Mouse (Mus musculus) neural tube, embryonic 12.5 days (tissue): ENCODE results near the gene Naxd. TPM values are rescaled to one million over a fixed set of nuclear protein-coding genes. Genes with fewer than 3 reads are reported as not detected.
A peak's percentile ranks its signal among the peaks of the same experiment; 100 is the strongest.
"Not testable (repeated sequence)": the region's sequence is repeated elsewhere in the genome, so short reads cannot be mapped to it uniquely, and the experiment has no call there.

Source experiments
- ATAC-seq: fragments of 200-750 bp; cut with Nextera tagmentation; 2 replicates; pipeline ENCODE4 v1.8.0; 2017; ENCODE audit warnings: low read depth, mild to moderate bottlenecking, moderate TSS enrichment, moderate library complexity; ENCODE audit not compliant: low FRiP score
- H3K27ac ChIP-seq: fragments of 300-500 bp; sonication (generic); 2 replicates; pipeline ENCODE4 v1.5.1; 2016
- H3K27me3 ChIP-seq: fragments of 300-500 bp; sonication (generic); replicated peaks from 2 replicates; pipeline ENCODE4 v1.6.1; 2016; ENCODE audit warnings: mild to moderate bottlenecking
- H3K36me3 ChIP-seq: fragments of 300-500 bp; sonication (generic); 2 replicates; pipeline ENCODE4 v1.6.1; 2016; ENCODE audit warnings: mild to moderate bottlenecking
- H3K4me1 ChIP-seq: fragments of 300-500 bp; sonication (generic); 2 replicates; pipeline ENCODE4 v1.6.1; 2016
- H3K4me2 ChIP-seq: fragments of 300-500 bp; sonication (generic); replicated peaks from 2 replicates; pipeline ENCODE4 v1.6.1; 2016; ENCODE audit warnings: mild to moderate bottlenecking
- H3K4me3 ChIP-seq: fragments of 300-500 bp; sonication (generic); 2 replicates; pipeline ENCODE4 v1.5.1; 2016
- H3K9ac ChIP-seq: fragments of 300-500 bp; sonication (generic); 2 replicates; pipeline ENCODE4 v1.6.1; 2016; ENCODE audit warnings: mild to moderate bottlenecking
- H3K9me3 ChIP-seq: fragments of 300-500 bp; sonication (generic); 2 replicates; pipeline ENCODE4 v1.6.1; 2016; ENCODE audit warnings: mild to moderate bottlenecking
- WGBS: fragments of 180-500 bp; shearing (Covaris S2); methylation state at CpG from one replicate; pipeline ENCODE4 v1.1.7; 2016; 5-methylcytosine and 5-hydroxymethylcytosine counted together
- polyA plus RNA-seq: library from polyadenylated mRNA; unstranded; fragments of >200 nt; fragmentation: Nextera tagmentation; extraction: Ambion mirVana; gene quantifications from 2 replicates; pipeline ENCODE4 v1.2.1, GENCODE M21; 2016

Gene Naxd
- polyA plus RNA-seq, 1 experiment from 2014 or later, result 131 TPM

DNA sequence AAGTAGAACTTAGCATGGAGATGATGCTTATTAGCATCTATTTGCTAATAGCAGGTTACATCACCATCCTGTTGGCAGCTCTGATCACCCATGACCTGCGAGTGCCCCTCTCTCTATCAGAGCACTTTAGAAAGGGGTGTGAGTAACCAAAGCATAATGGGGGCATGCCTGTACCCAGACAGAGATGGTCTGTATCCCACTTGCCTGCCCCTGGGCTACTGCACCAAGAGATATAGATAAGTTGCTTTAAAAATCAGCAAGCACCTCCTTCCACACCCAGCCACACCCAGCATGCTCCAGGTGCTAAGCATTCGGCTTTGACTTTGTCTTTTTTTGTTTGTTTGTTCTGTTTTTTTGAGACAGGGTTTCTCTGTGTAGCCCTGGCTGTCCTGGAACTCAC is 21.4 kb upstream of the Naxd start:
- no peak overlapping the region for H3K27ac ChIP-seq
- peaks cover 23% of the 10 kb centered on the region for H3K4me1 ChIP-seq
- no peaks in the 10 kb centered on the region for H3K9me3 ChIP-seq
- H3K36me3 ChIP-seq, result no peaks in the 10 kb centered on the region
- WGBS, result 16% methylated on average over 2 of the region's 2 CpGs
- no peak overlapping the region for H3K4me2 ChIP-seq
- no peak overlapping the region for H3K4me3 ChIP-seq
- no peak for ATAC-seq
- peaks cover 73% of the 10 kb centered on the region for H3K27me3 ChIP-seq
- H3K9ac ChIP-seq, result no peak overlapping the region

DNA sequence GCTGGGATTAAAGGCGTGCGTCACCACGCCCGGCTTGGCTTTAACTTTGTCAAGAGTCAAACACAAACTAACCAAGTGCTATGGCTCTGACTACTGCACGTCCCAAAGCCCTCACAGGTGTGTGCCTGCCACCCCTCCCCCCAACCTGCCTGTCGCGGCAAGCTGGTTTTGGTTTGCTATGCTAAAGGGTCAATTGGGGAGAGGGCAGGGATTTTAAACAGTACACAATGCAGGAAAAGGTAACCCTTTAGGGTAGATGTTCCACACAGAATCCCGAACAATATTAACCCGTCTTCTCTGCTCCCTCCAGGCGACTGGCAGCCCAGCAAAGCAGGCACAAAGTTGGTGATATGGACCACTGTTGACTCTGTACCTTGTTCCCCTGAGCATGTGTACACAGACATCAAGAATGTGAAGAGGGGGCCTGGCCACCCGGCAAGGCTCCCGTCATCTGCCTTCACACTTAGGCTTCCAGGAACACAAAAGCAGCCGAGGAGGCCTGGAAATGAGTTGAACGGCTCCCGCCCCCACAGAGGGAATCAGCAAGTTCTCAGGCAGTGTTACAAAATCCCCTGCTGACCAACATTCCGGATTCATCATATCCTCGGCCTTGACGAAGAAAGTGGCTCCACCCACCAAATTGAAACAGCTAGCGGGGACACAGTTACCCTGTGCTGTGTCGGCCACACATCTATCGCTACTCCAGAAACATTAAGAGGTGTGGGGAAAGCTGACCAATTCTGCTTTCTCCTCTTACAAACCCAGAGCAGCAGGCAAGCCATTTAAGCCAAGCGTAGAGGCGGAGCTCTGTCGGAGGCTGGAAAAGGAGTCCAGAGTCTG is 20.7 kb upstream of the Naxd start:
- 5% methylated on average over 24 of the region's 24 CpGs for WGBS
- no peak for ATAC-seq
- Histone ChIP-seq H3K4me3 (no peak overlapping the region), H3K4me2 (peak overlapping the region; percentile 45), H3K27ac (no peak overlapping the region), H3K36me3 (no peaks in the 10 kb centered on the region), H3K9ac (no peak overlapping the region), H3K9me3 (no peaks in the 10 kb centered on the region), H3K27me3 (peaks cover 73% of the 10 kb centered on the region), H3K4me1 (peaks cover 23% of the 10 kb centered on the region)

DNA sequence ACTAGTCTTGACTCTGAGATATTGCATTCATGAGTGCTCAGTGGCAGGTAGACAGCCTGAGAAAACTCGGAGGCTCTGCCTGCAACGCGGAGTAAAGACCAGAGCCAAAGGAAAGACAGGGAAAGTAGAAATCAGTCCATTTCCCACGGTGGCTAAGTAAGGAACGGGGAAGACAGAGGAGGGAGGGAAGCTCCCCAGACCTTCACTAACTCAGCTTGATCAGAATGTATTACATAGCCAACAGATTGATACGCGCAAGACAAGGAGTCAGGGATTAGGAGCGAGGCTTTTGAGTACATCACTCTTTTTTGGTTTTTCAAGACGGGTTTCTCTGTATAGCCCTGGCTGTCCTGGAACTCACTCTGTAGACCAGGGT is 20.1 kb upstream of the Naxd start:
- no peak for ATAC-seq
- Histone ChIP-seq H3K36me3 (no peaks in the 10 kb centered on the region), H3K4me1 (peaks cover 23% of the 10 kb centered on the region), H3K4me3 (no peak overlapping the region), H3K4me2 (peak overlapping the region; percentile 45), H3K27me3 (peaks cover 73% of the 10 kb centered on the region), H3K9me3 (no peaks in the 10 kb centered on the region), H3K9ac (no peak overlapping the region), H3K27ac (no peak overlapping the region)
- 4% methylated on average over 9 of the region's 9 CpGs for WGBS

DNA sequence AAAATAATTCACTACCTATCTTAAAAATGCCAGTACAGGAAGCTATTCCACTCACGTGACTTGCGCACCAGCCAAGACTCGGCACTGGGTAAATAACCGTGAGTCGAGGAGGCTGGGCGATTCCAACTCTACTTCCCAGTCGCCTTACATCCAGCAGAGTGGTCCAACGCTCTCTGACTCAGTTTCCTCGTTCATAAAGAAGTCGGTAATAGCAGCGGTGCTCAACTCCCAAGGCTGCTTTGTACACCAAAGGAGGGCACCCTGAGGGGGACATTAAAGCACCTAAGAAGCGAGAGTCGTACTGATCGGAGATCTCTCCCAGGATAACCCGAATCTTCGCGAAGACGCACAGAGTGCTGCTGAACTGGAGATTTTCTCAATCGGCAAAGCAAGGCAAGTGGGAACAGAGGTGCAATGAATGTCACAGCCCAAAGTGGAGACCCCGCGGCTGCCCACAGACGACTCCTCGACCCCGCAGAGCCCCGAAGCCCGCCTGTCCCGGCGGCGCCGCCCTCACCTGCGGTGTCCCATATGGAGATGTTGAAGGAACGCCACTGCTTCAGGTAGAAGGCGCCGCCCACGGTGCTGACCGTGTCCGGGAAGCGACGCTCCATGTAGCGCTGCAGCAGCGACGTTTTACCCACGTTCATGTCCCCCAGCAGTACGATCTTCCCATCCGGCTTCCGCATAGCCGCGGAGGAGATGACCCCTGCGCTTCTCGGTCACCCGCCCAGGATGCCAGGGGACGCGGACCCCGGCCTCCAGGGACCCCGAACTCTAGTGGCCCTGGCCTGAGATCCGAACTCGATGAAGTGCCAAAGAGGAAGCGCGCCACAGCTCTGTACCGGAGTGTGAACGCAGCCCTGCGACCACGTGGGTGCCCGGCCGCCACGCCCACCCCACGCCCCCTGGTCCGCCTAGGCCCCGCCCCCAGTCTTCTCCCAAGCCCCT is 19.2 kb upstream of the Naxd start, which contains the start of gene Rab20:
TSS of gene Rab20 (minus strand) at position 900 of the 951 bp plus-strand sequence.
- Histone ChIP-seq H3K4me2 (peak within 1 kb of the TSS; percentile 94), H3K27ac (no peak within 1 kb of the TSS), H3K36me3 (no peaks in the 10 kb centered on the region), H3K4me1 (peaks cover 21% of the 10 kb centered on the region), H3K4me3 (peak within 1 kb of the TSS; percentile 44), H3K9ac (peak within 1 kb of the TSS; percentile 48), H3K9me3 (no peaks in the 10 kb centered on the region), H3K27me3 (peaks cover 73% of the 10 kb centered on the region)
- under 1% methylated on average over 69 of the region's 69 CpGs for WGBS
- ATAC-seq, result peak; percentile 84

DNA sequence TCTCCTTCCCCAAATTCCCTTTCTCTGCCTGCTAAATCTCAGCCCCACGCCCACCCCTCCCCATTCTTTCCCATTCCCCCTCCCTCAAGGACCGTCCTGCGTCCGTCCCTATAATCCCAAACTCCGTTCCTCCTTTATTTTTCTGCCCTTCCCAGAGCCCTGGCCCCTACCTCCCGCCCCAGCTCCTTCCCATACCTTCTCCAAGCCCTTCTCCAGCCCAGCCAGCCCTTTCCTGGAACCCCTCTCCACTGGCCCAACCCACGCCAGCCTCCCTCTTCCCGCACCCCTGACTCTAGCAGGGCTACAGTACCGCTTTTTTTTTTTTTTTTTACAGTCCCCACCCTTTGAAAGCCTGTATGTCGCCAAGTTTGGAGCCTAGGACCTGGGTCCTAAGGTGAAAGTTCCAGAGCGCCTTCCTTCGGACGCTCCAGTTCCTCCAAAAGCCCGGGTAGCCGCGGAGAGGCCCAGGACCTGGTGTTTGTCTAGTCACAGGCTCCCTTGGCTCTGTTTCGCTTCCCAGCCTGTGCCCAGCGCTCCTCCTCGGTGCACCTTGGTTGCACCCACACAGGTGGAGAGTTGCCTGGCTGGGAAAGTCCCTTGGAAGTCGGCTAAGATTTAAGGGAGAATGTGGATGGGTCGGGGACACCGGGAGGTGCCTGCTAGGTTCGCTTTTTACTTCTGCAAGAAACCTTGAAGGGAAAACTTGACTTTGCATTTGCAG is 18.3 kb upstream of the Naxd start:
- H3K27ac ChIP-seq, result no peak overlapping the region
- H3K9me3 ChIP-seq, result no peaks in the 10 kb centered on the region
- H3K36me3 ChIP-seq, result no peaks in the 10 kb centered on the region
- peak overlapping the region; percentile 94 for H3K4me2 ChIP-seq
- peaks cover 70% of the 10 kb centered on the region for H3K27me3 ChIP-seq
- no peak overlapping the region; the same call in 1 of the 2 replicates for H3K9ac ChIP-seq
- H3K4me3 ChIP-seq, result peak overlapping the region; percentile 44; the same call in 1 of the 2 replicates
- H3K4me1 ChIP-seq, result peaks cover 19% of the 10 kb centered on the region
- ATAC-seq, result no peak
- WGBS, result 2% methylated on average over 23 of the region's 23 CpGs

DNA sequence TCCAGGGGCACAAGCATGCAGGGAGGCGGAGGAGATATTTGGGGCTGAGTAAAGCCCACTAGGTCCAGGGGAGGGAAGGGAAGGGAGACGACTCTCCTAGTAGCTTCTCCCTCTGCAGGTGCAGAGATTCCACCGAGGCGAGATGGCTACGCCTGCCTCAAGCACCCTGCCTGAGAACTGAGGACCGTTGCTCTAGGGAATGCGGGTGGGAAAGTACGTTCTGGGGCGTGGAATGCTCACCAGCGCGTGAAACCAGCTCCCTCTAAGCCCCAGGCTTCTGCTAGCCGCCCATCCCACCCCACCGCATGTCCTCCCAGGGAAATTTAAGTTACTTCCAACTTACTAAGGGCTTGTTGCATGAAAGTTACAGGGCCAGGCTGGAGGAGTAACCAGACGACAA is 17.7 kb upstream of the Naxd start:
- Histone ChIP-seq H3K36me3 (no peaks in the 10 kb centered on the region), H3K4me1 (peaks cover 19% of the 10 kb centered on the region), H3K4me2 (no peak overlapping the region), H3K27me3 (peaks cover 64% of the 10 kb centered on the region), H3K4me3 (no peak overlapping the region), H3K27ac (no peak overlapping the region), H3K9me3 (no peaks in the 10 kb centered on the region), H3K9ac (no peak overlapping the region)
- ATAC-seq, result no peak
- 6% methylated on average over 14 of the region's 14 CpGs for WGBS

DNA sequence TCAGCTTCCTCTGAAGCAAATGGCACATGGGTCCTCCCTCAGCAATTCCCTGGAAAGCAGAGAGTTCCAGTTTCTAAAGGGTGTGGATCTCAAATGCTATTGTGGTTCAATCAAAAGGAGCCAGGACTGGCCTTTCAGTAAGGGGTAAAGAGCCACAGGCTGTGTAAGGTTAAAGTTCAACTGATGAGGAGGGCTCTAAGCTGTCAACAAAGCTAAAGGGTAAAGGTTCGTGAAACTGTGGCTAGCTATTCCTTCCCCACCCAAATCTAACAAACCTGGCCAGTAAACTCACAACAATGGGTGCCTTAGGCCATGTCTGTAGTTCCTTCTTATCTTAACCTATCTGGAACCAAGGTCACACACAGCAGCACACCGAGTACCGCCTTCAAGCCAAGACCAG is 15.4 kb upstream of the Naxd start:
- Histone ChIP-seq H3K4me2 (no peak overlapping the region), H3K27ac (no peak overlapping the region), H3K4me1 (peaks cover 15% of the 10 kb centered on the region), H3K27me3 (peaks cover 42% of the 10 kb centered on the region), H3K4me3 (no peak overlapping the region), H3K36me3 (no peaks in the 10 kb centered on the region), H3K9me3 (no peaks in the 10 kb centered on the region), H3K9ac (no peak overlapping the region)
- no peak for ATAC-seq
- 71% methylated on average over 3 of the region's 3 CpGs for WGBS

DNA sequence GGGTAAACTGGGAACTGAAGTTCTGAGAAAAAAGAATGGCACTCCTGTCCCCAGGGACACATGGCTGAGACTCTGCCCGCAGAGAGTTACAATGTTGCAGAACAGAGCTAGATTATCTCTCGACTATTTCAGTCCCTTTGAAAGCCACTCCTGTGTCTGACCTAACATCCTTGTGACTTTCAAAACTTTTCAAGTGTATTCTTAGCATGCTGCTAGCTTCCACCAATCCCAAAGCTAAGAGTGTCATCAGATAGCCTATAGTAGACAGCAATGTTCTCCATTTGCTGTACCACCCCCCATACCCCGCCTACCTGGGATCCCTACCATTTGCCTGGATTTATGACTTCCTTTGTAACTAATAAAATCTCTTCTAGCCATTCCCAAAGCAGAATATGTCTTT is 14.8 kb upstream of the Naxd start:
- no peak overlapping the region for H3K4me3 ChIP-seq
- no peak for ATAC-seq
- H3K36me3 ChIP-seq, result no peaks in the 10 kb centered on the region
- H3K9me3 ChIP-seq, result no peaks in the 10 kb centered on the region
- H3K9ac ChIP-seq, result no peak overlapping the region
- no peak overlapping the region for H3K4me2 ChIP-seq
- H3K27ac ChIP-seq, result no peak overlapping the region
- WGBS, result 75% methylated on average over 3 of the region's 3 CpGs
- H3K4me1 ChIP-seq, result peaks cover 11% of the 10 kb centered on the region
- H3K27me3 ChIP-seq, result peaks cover 35% of the 10 kb centered on the region

DNA sequence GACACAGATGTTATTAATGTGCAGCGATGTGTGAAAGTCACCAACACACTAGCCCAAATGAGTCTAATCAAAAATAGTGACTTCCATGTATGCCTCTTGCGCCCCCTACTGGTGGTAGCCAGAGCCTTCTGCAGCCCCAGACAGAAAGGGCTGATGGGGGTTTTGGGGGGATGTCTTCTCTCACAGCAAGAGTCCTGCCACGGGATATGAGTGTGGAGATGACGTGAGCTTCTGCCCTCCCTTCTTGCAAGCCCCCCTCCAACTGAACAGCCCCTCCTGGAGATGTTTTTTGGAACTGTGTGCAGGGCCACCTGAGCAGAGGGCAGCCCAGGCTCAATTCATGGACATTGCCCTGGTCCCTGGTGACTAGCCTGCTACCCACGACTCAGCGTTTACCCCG is 11.2 kb upstream of the Naxd start:
- Histone ChIP-seq H3K36me3 (no peaks in the 10 kb centered on the region), H3K4me1 (no peaks in the 10 kb centered on the region), H3K4me2 (no peak overlapping the region), H3K4me3 (no peak overlapping the region), H3K27me3 (peaks cover 4% of the 10 kb centered on the region; the same call in 1 of the 2 replicates), H3K9ac (no peak overlapping the region), H3K27ac (no peak overlapping the region), H3K9me3 (no peaks in the 10 kb centered on the region)
- 29% methylated on average over 7 of the region's 7 CpGs for WGBS
- ATAC-seq, result no peak

DNA sequence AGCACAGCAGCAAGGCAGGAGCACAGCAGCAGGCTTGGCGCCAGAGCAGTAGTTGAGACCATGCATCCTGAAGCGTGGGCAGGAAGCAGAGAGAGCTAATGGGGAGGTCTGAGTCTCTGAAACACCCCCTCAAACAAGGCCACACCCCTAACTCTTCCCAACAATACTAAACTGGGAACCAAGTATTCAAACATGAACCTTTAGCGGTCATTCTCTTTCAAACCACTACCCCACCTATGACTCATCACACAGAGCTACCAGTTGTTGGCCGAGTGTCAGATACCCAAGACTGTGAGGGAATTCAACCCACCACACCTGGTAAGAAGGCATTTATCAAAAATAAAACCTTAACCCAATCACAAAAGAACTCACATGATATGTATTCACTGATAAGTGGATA is 10.1 kb upstream of the Naxd start:
- WGBS, result 78% methylated on average over 4 of the region's 4 CpGs
- Histone ChIP-seq H3K4me2 (no peak overlapping the region), H3K27ac (no peak overlapping the region), H3K4me3 (no peak overlapping the region), H3K9ac (no peak overlapping the region), H3K36me3 (no peaks in the 10 kb centered on the region), H3K9me3 (no peaks in the 10 kb centered on the region), H3K27me3 (peaks cover 4% of the 10 kb centered on the region; the same call in 1 of the 2 replicates), H3K4me1 (no peaks in the 10 kb centered on the region)
- ATAC-seq, result no peak

DNA sequence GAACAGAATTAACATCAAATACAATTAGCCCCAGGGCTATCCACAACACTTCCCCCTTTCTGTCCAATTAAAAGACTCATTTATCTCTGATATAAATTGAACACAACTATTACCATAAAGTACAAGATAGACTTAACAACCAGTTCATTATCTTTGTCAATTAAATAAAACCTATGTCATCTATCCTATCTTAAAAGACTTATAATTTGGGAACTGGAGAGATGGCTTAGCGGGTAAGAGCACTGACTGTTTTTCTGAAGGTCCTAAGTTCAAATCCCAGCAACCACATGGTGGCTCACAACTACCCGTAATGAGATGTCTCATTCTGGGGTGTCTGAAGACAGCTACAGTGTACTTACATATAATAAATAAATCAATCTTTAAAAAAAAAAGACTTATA is 5.0 kb upstream of the Naxd start:
- H3K4me3 ChIP-seq, H3K9ac ChIP-seq, H3K9me3 ChIP-seq, H3K36me3 ChIP-seq, H3K27me3 ChIP-seq, ATAC-seq, H3K4me1 ChIP-seq, H3K4me2 ChIP-seq, H3K27ac ChIP-seq: not testable (repeated sequence)
- 89% methylated on average over 2 of the region's 2 CpGs for WGBS

DNA sequence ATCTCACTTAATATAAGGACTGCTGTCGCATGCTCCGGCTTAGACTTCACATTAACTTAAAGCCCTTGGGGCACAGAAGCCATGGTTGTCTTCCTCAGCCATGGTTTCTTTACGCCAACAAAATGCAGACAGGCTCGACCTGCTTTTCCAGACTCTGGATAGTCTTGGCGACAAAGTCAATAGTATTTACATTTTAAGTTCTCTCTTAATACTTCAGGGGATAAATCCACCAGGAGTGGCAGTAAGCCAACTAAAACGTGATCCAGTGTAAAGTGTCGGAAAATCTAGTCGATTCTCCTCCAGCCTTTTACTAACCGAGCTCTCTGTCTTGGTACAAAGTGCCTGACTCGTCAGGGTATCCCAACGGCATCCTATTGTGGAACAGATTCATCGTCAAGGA is 975 bp downstream of the Naxd start:
- peak overlapping the region; percentile 71 for H3K4me3 ChIP-seq
- peaks cover 11% of the 10 kb centered on the region for H3K36me3 ChIP-seq
- 81% methylated on average over 12 of the region's 12 CpGs for WGBS
- H3K9ac ChIP-seq, result no peak overlapping the region
- H3K4me2 ChIP-seq, result peak overlapping the region; percentile 66
- H3K9me3 ChIP-seq, result no peaks in the 10 kb centered on the region
- H3K27ac ChIP-seq, result no peak overlapping the region
- H3K4me1 ChIP-seq, result peaks cover 12% of the 10 kb centered on the region; the same call in 1 of the 2 replicates
- ATAC-seq, result no peak
- H3K27me3 ChIP-seq, result no peaks in the 10 kb centered on the region
